Mouse (Mus musculus) heart, embryonic 16.5 days (tissue): ENCODE measurements around the gene Sez6l. TPM values are rescaled to one million over a fixed set of nuclear protein-coding genes. Genes with fewer than 3 reads are reported as not detected.

Source experiments
- ATAC-seq: fragments of 200-750 bp; cut with Nextera tagmentation; replicated peaks from 2 replicates; pipeline ENCODE4 v1.8.0; 2017; ENCODE audit warnings: moderate number of reproducible peaks; ENCODE audit not compliant: insufficient read depth, low FRiP score; ENCODE audit errors: extremely low read depth
- H3K27ac ChIP-seq: fragments of 300-500 bp; sonication (generic); 2 replicates; pipeline ENCODE4 v1.5.1; 2014; ENCODE audit warnings: mild to moderate bottlenecking, low read length, control low read depth, moderate library complexity
- H3K27me3 ChIP-seq: fragments of 300-500 bp; sonication (generic); 2 replicates; pipeline ENCODE4 v1.6.1; 2014; ENCODE audit warnings: low read length, mixed read lengths; ENCODE audit not compliant: control insufficient read depth, insufficient read depth
- H3K36me3 ChIP-seq: fragments of 300-500 bp; sonication (generic); 2 replicates; pipeline ENCODE4 v1.6.1; 2014; ENCODE audit not compliant: control insufficient read depth, insufficient read depth
- H3K4me1 ChIP-seq: fragments of 300-500 bp; sonication (generic); 2 replicates; pipeline ENCODE4 v1.6.1; 2014; ENCODE audit warnings: low read length, mixed read lengths; ENCODE audit not compliant: control insufficient read depth, insufficient read depth
- H3K4me2 ChIP-seq: fragments of 300-500 bp; sonication (generic); 2 replicates; pipeline ENCODE4 v1.6.1; 2014; ENCODE audit warnings: low read depth, mild to moderate bottlenecking, control low read depth, low read length
- H3K4me3 ChIP-seq: fragments of 300-500 bp; sonication (generic); 2 replicates; pipeline ENCODE4 v1.5.1; 2014; ENCODE audit warnings: mild to moderate bottlenecking, control low read depth, low read length
- H3K9ac ChIP-seq: fragments of 300-500 bp; sonication (generic); 2 replicates; pipeline ENCODE4 v1.6.1; 2014; ENCODE audit warnings: low read length, control low read depth
- H3K9me3 ChIP-seq: fragments of 300-500 bp; sonication (generic); replicated peaks from 2 replicates; pipeline ENCODE4 v1.6.1; 2016; ENCODE audit warnings: low read length; ENCODE audit not compliant: control insufficient read depth
- WGBS: fragments of 180-500 bp; shearing (Covaris S2); extraction: QIAGEN DNeasy Blood & Tissue Kit; methylation state at CpG from one replicate; pipeline ENCODE4 v1.1.7; 2014; 5-methylcytosine and 5-hydroxymethylcytosine counted together
- polyA plus RNA-seq: library from polyadenylated mRNA; unstranded; fragments of >200 nt; fragmentation: Nextera tagmentation; extraction: Ambion mirVana; gene quantifications from 2 replicates; pipeline ENCODE4 v1.2.1, GENCODE M21; 2015

Sez6l gene
- polyA plus RNA-seq, 1 experiment from 2014 or later = 0.34 TPM

- Histone ChIP-seq H3K36me3 (no peaks in the 10 kb centered on the region), H3K4me1 (peaks cover 4% of the 10 kb centered on the region; the same call in 1 of the 2 replicates), H3K9ac (no peak overlapping the region), H3K4me2 (no peak overlapping the region), H3K4me3 (no peak overlapping the region), H3K9me3 (no peaks in the 10 kb centered on the region), H3K27me3 (peaks cover 40% of the 10 kb centered on the region), H3K27ac (no peak overlapping the region)
- 73% methylated on average over 9 of the region's 9 CpGs for WGBS
- ATAC-seq = no peak
Observed at GRCm38 (mm10) chr5:112389352-112389751, 187.6 kb downstream of the Sez6l start.

GRCm38 (mm10) chr5:112385973-112386372, 191.0 kb downstream of the Sez6l start:
- no peak for ATAC-seq
- no peaks in the 10 kb centered on the region for H3K36me3 ChIP-seq
- no peak overlapping the region for H3K9ac ChIP-seq
- H3K4me1 ChIP-seq = no peaks in the 10 kb centered on the region
- no peaks in the 10 kb centered on the region for H3K9me3 ChIP-seq
- H3K27me3 ChIP-seq = peaks cover 8% of the 10 kb centered on the region
- no peak overlapping the region for H3K4me3 ChIP-seq
- WGBS = 79% methylated on average over 2 of the region's 2 CpGs
- H3K27ac ChIP-seq = no peak overlapping the region
- H3K4me2 ChIP-seq = no peak overlapping the region

GRCm38 (mm10) chr5:112384805-112385472, 192.0 kb downstream of the Sez6l start:
- peaks cover 6% of the 10 kb centered on the region for H3K27me3 ChIP-seq
- H3K4me2 ChIP-seq = no peak overlapping the region
- H3K4me1 ChIP-seq = no peaks in the 10 kb centered on the region
- no peak overlapping the region for H3K27ac ChIP-seq
- H3K4me3 ChIP-seq = no peak overlapping the region
- 81% methylated on average over 13 of the region's 13 CpGs for WGBS
- H3K36me3 ChIP-seq = no peaks in the 10 kb centered on the region
- no peak for ATAC-seq
- no peak overlapping the region for H3K9ac ChIP-seq
- H3K9me3 ChIP-seq = no peaks in the 10 kb centered on the region

- no peak for ATAC-seq
- Histone ChIP-seq H3K27ac (no peak overlapping the region), H3K27me3 (no peaks in the 10 kb centered on the region; the same call in 1 of the 2 replicates), H3K9me3 (no peaks in the 10 kb centered on the region), H3K9ac (no peak overlapping the region), H3K4me3 (no peak overlapping the region), H3K4me2 (no peak overlapping the region), H3K36me3 (no peaks in the 10 kb centered on the region), H3K4me1 (no peaks in the 10 kb centered on the region)
- 53% methylated on average over 15 of the region's 17 CpGs for WGBS
Observed at GRCm38 (mm10) chr5:112382641-112383330, 194.2 kb downstream of the Sez6l start.

GRCm38 (mm10) chr5:112382042-112382441, 194.9 kb downstream of the Sez6l start:
- H3K36me3 ChIP-seq = no peaks in the 10 kb centered on the region
- H3K27ac ChIP-seq = no peak overlapping the region
- no peak overlapping the region for H3K4me3 ChIP-seq
- no peaks in the 10 kb centered on the region for H3K27me3 ChIP-seq
- no peak overlapping the region for H3K9ac ChIP-seq
- no peaks in the 10 kb centered on the region for H3K9me3 ChIP-seq
- H3K4me2 ChIP-seq = no peak overlapping the region
- ATAC-seq = no peak
- WGBS = 59% methylated on average over 9 of the region's 9 CpGs
- no peaks in the 10 kb centered on the region for H3K4me1 ChIP-seq

- no peak overlapping the region for H3K4me3 ChIP-seq
- no peak for ATAC-seq
- WGBS = 64% methylated on average over 11 of the region's 11 CpGs
- no peak overlapping the region for H3K27ac ChIP-seq
- no peaks in the 10 kb centered on the region for H3K9me3 ChIP-seq
- no peaks in the 10 kb centered on the region for H3K27me3 ChIP-seq
- no peak overlapping the region for H3K4me2 ChIP-seq
- no peaks in the 10 kb centered on the region for H3K4me1 ChIP-seq
- H3K9ac ChIP-seq = no peak overlapping the region
- no peaks in the 10 kb centered on the region for H3K36me3 ChIP-seq
Observed at GRCm38 (mm10) chr5:112381154-112381553, 195.8 kb downstream of the Sez6l start.

GRCm38 (mm10) chr5:112378716-112379115, 198.3 kb downstream of the Sez6l start:
- no peaks in the 10 kb centered on the region for H3K4me1 ChIP-seq
- no peak overlapping the region for H3K9ac ChIP-seq
- H3K4me2 ChIP-seq = no peak overlapping the region
- no peaks in the 10 kb centered on the region for H3K27me3 ChIP-seq
- WGBS = 82% methylated on average over 6 of the region's 6 CpGs
- no peak overlapping the region for H3K27ac ChIP-seq
- no peak for ATAC-seq
- peaks cover 7% of the 10 kb centered on the region for H3K36me3 ChIP-seq
- H3K4me3 ChIP-seq = no peak overlapping the region
- H3K9me3 ChIP-seq = no peaks in the 10 kb centered on the region

GRCm38 (mm10) chr5:112377380-112377779, 199.6 kb downstream of the Sez6l start:
- no peak overlapping the region for H3K4me2 ChIP-seq
- H3K27ac ChIP-seq = no peak overlapping the region
- no peak for ATAC-seq
- H3K4me1 ChIP-seq = no peaks in the 10 kb centered on the region
- no peaks in the 10 kb centered on the region for H3K27me3 ChIP-seq
- H3K9ac ChIP-seq = no peak overlapping the region
- WGBS = 89% methylated on average over 1 of the region's 1 CpGs
- H3K36me3 ChIP-seq = peaks cover 7% of the 10 kb centered on the region
- H3K9me3 ChIP-seq = no peaks in the 10 kb centered on the region
- H3K4me3 ChIP-seq = no peak overlapping the region

- no peak for ATAC-seq
- peaks cover 11% of the 10 kb centered on the region for H3K36me3 ChIP-seq
Observed at GRCm38 (mm10) chr5:112376111-112376510, 200.9 kb downstream of the Sez6l start.

More at GRCm38 (mm10) chr5:112376111-112376510, 200.9 kb downstream of the Sez6l start:
- Histone ChIP-seq H3K4me1 (no peaks in the 10 kb centered on the region), H3K9me3 (no peaks in the 10 kb centered on the region), H3K27ac (no peak overlapping the region), H3K27me3 (no peaks in the 10 kb centered on the region), H3K9ac (no peak overlapping the region), H3K4me3 (no peak overlapping the region), H3K4me2 (no peak overlapping the region)
- WGBS = 76% methylated on average over 4 of the region's 4 CpGs
